Mouse (Mus musculus): ENCODE results near the gene 1810049J17Rik.

1810049J17Rik gene

GRCm38 (mm10) chr15:12348950-12349349 lies 27.3 kb upstream of the 1810049J17Rik start:
- DNase-seq (ENCODE audit: low spot score): no peak

- no peak for DNase-seq (ENCODE audit: low spot score)
Measured at GRCm38 (mm10) chr15:12346916-12347315, 25.2 kb upstream of the 1810049J17Rik start.

GRCm38 (mm10) chr15:12341401-12341758 lies 19.7 kb upstream of the 1810049J17Rik start:
- DNase-seq (ENCODE audit: low spot score): no peak

- DNase-seq (ENCODE audit: low spot score): peak; percentile 56
Measured at GRCm38 (mm10) chr15:12340536-12341400, 19.1 kb upstream of the 1810049J17Rik start.

- DNase-seq (ENCODE audit: low spot score): no peak
Measured at GRCm38 (mm10) chr15:12337779-12338137, 16.1 kb upstream of the 1810049J17Rik start.

GRCm38 (mm10) chr15:12337030-12337778 lies 15.5 kb upstream of the 1810049J17Rik start:
- DNase-seq (ENCODE audit: low spot score): no peak

GRCm38 (mm10) chr15:12334381-12334780 lies 12.7 kb upstream of the 1810049J17Rik start:
- no peak for DNase-seq (ENCODE audit: low spot score)

GRCm38 (mm10) chr15:12331300-12331699 lies 9.6 kb upstream of the 1810049J17Rik start:
- DNase-seq (ENCODE audit: low spot score): no peak

- no peak for DNase-seq (ENCODE audit: low spot score)
Measured at GRCm38 (mm10) chr15:12330892-12331291, 9.2 kb upstream of the 1810049J17Rik start.

GRCm38 (mm10) chr15:12330389-12330788 lies 8.7 kb upstream of the 1810049J17Rik start:
- no peak for DNase-seq (ENCODE audit: low spot score)

- DNase-seq (ENCODE audit: low spot score): no peak
Measured at GRCm38 (mm10) chr15:12324326-12324725, 2.6 kb upstream of the 1810049J17Rik start.

GRCm38 (mm10) chr15:12322676-12323402 lies 1.1 kb upstream of the 1810049J17Rik start:
- DNase-seq (ENCODE audit: low spot score): no peak

GRCm38 (mm10) chr15:12321091-12321787 lies 460 bp downstream of the 1810049J17Rik start, which contains the start of gene Golph3:
TSS of gene Golph3 (plus strand) at chr15:12321450.
- DNase-seq (ENCODE audit: low spot score): peak; percentile 87

GRCm38 (mm10) chr15:12320441-12321090 lies 1.1 kb downstream of the 1810049J17Rik start:
- no peak for DNase-seq (ENCODE audit: low spot score)

GRCm38 (mm10) chr15:12319889-12320288 lies 1.8 kb downstream of the 1810049J17Rik start:
- DNase-seq (ENCODE audit: low spot score): no peak

GRCm38 (mm10) chr15:12318451-12318850 lies 3.2 kb downstream of the 1810049J17Rik start:
- DNase-seq (ENCODE audit: low spot score): no peak

- DNase-seq (ENCODE audit: low spot score): no peak
Measured at GRCm38 (mm10) chr15:12317290-12317689, 4.4 kb downstream of the 1810049J17Rik start.

- DNase-seq (ENCODE audit: low spot score): no peak
Measured at GRCm38 (mm10) chr15:12315996-12316395, 5.7 kb downstream of the 1810049J17Rik start.

- DNase-seq (ENCODE audit: low spot score): no peak
Measured at GRCm38 (mm10) chr15:12314584-12314983, 7.1 kb downstream of the 1810049J17Rik start.

GRCm38 (mm10) chr15:12313255-12313654 lies 8.4 kb downstream of the 1810049J17Rik start:
- DNase-seq (ENCODE audit: low spot score): no peak

- DNase-seq (ENCODE audit: low spot score): no peak
Measured at GRCm38 (mm10) chr15:12311465-12311864, 10.2 kb downstream of the 1810049J17Rik start.

All from c-Kit-positive CD71-positive TER-119-positive erythroid progenitor cells, embryonic 14.5 days (primary cell).